Mouse (Mus musculus): ENCODE measurements around the gene Rcsd1.

DNA sequence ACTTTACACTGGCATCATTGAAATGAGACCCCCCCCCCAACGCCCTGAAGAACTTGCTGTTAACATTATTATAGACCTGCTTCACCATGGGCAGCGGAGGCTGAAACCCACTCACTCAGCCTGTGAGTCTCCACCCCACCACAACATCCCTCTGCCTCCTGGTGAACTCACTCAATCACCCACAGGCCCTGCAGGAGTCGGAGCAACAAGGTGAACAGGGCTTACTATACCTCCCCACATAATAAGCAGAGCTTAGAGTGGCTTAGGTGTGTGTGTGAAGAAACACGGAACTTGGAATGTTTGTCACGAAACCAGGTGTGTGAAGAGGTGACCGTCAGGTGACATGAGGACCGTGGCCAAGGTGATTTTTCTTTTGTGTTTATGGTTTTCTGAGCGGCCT is 32.4 kb upstream of the Rcsd1 start:
- TF ChIP-seq MAX (IDR thresholded peaks at IDR 0.05; ENCODE audit: low read depth) (no peak), POLR2A (IDR thresholded peaks at IDR 0.05; ENCODE audit: insufficient read length, low read depth) (no peak), MYOG (IDR thresholded peaks at IDR 0.05; ENCODE audit: control insufficient read depth in 1 of 3, insufficient read depth in 1 of 3, insufficient read length in 2 of 3, low read depth in 2 of 3) (no peak), E2F4 (IDR thresholded peaks at IDR 0.05; ENCODE audit: insufficient read depth) (no peak), USF1 (IDR thresholded peaks at IDR 0.05; ENCODE audit: low read depth) (no peak), TCF12 (IDR thresholded peaks at IDR 0.05; ENCODE audit: insufficient read depth, poor library complexity, severe bottlenecking) (no peak)

All from myocyte (in vitro differentiated cells).